Mouse (Mus musculus) liver, embryonic 15.5 days (tissue): Measurements from ENCODE around the gene Tomm40l. TPM values are rescaled to one million over a fixed set of nuclear protein-coding genes. Genes with fewer than 3 reads are reported as not detected.
A peak's percentile ranks its signal among the peaks of the same experiment; 100 is the strongest.

Experiments
- ATAC-seq: fragments of 200-750 bp; cut with Nextera tagmentation; 2 replicates; pipeline ENCODE4 v1.8.0; 2017; ENCODE audit warnings: moderate number of reproducible peaks, mild to moderate bottlenecking, moderate library complexity; ENCODE audit not compliant: insufficient read depth
- H3K27ac ChIP-seq: fragments of 300-500 bp; sonication (generic); replicated peaks from 2 replicates; pipeline ENCODE4 v1.5.1; 2015; ENCODE audit warnings: mild to moderate bottlenecking, inconsistent platforms
- H3K27me3 ChIP-seq: fragments of 300-500 bp; sonication (generic); 2 replicates; pipeline ENCODE4 v1.6.1; 2015; ENCODE audit warnings: mild to moderate bottlenecking, inconsistent platforms
- H3K36me3 ChIP-seq: fragments of 300-500 bp; sonication (generic); replicated peaks from 2 replicates; pipeline ENCODE4 v1.6.1; 2015; ENCODE audit warnings: moderate library complexity, mild to moderate bottlenecking, inconsistent platforms
- H3K4me1 ChIP-seq: fragments of 300-500 bp; sonication (generic); replicated peaks from 2 replicates; pipeline ENCODE4 v1.6.1; 2015; ENCODE audit warnings: inconsistent platforms
- H3K4me2 ChIP-seq: fragments of 300-500 bp; sonication (generic); 2 replicates; pipeline ENCODE4 v1.6.1; 2015; ENCODE audit warnings: moderate library complexity, mild to moderate bottlenecking, inconsistent platforms
- H3K4me3 ChIP-seq: fragments of 300-500 bp; sonication (generic); replicated peaks from 2 replicates; pipeline ENCODE4 v1.5.1; 2015; ENCODE audit warnings: mild to moderate bottlenecking, inconsistent platforms
- H3K9ac ChIP-seq: fragments of 300-500 bp; sonication (generic); 2 replicates; pipeline ENCODE4 v1.6.1; 2015; ENCODE audit warnings: moderate library complexity, mild to moderate bottlenecking, inconsistent platforms
- H3K9me3 ChIP-seq: fragments of 300-500 bp; sonication (generic); replicated peaks from 2 replicates; pipeline ENCODE4 v1.6.1; 2016; ENCODE audit warnings: inconsistent platforms
- WGBS: fragments of 180-500 bp; shearing (Covaris S2); methylation state at CpG from one replicate; pipeline ENCODE4 v1.1.7; 2015; ENCODE audit warnings: mixed read lengths; ENCODE audit not compliant: insufficient replicate concordance; 5-methylcytosine and 5-hydroxymethylcytosine counted together
- polyA plus RNA-seq: library from polyadenylated mRNA; unstranded; fragments of >200 nt; fragmentation: Nextera tagmentation; extraction: Ambion mirVana; gene quantifications from 2 replicates; pipeline ENCODE4 v1.2.1, GENCODE M21; 2015

The Tomm40l gene
- polyA plus RNA-seq, 1 experiment from 2014 or later = 15.8 TPM

DNA sequence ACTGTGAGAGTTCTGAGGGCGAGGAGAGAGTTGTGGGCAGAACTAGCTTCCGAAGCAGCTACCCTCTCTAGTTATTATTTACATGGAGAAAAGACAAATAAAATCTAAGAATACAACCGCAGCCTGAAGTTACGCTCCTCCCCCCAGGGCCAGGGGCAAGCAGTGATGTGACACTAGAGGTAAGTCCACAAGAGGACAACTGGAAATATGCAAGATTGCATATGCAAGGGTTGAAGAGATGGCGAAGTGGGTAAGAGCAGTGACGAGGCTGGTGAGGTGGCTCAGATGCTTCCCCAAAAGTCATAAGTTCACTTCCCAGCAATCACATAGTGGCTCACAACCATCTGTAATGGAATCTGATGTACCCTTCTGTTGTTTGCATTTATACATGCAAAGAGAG, 854 bp upstream of the Tomm40l start:
- H3K27ac ChIP-seq = peak overlapping the region; percentile 87
- peaks cover 25% of the 10 kb centered on the region for H3K4me1 ChIP-seq
- peak overlapping the region; percentile 69 for H3K4me3 ChIP-seq
- peaks cover 21% of the 10 kb centered on the region for H3K36me3 ChIP-seq
- peak overlapping the region; percentile 90 for H3K4me2 ChIP-seq
- peak overlapping the region; percentile 59 for H3K9ac ChIP-seq
- WGBS = 54% methylated on average over 6 of the region's 6 CpGs
- H3K9me3 ChIP-seq = no peaks in the 10 kb centered on the region
- no peaks in the 10 kb centered on the region for H3K27me3 ChIP-seq
- ATAC-seq = no peak

DNA sequence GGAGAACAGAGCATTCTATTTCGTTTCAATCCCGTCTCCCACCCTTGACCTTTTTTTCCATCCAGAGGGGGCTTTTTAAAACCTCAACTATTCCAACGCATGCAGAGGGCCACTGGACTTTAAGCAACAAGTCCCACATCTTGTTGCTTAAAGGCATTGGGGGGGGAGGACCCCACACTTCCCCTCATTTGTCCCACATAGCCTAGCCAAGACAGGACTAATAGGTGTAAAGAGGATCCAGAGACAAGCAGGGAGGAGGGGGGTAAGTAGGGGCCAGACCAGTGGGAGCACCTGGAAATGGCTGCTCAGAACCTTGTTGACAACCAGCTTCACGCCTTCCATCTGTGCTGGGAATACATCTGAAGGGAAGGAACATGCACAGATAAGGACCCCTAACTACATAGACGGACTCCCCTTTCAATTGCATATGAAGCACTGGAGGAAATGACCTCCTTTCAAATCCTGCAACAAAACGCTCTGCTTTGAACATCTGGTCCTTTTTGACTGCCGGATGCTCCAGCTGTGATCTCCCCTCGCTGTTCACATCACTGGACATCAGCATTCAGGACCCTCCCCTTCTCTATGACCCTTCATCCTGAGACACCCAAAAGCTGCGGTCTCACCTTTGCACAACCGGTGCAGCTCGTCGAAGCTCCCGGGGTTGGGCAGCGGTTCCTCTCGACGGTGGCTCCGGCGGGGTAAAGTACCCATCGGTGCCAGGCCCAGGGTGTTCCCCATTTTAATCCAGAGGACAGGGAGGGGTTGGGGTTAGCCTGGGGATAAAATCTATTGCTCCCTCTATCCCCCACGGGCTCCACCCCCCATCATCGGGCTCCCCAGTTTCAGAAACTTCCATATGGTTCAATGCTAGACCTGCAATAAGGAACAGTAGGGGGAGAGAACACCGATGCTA, 777 bp downstream of the Tomm40l start:
- Histone ChIP-seq H3K27ac (peak overlapping the region; percentile 61), H3K9me3 (no peaks in the 10 kb centered on the region), H3K27me3 (no peaks in the 10 kb centered on the region), H3K4me2 (peak overlapping the region; percentile 90), H3K4me1 (peaks cover 28% of the 10 kb centered on the region), H3K4me3 (peak overlapping the region; percentile 69), H3K36me3 (peaks cover 26% of the 10 kb centered on the region), H3K9ac (peak overlapping the region; percentile 52)
- 6% methylated on average over 22 of the region's 22 CpGs for WGBS
- no peak for ATAC-seq

DNA sequence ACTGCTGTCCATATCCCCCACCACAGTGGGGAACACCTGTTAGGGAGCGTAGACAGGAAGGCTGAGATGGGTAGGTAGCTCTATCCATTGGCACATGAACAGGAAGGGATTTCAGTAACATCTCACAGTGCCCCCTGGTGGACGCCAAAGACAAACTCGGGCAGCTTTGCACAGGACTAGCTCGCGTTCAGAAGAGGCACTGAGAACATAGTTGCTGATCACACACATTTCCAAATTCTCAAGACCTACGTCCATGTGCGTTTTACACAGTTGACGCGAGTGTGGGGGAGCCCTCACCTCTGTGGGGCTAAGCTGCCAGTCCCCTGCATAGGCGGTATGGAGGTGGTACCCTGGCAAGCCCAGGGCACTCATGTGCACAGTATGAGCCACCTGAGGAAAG, 1.4 kb downstream of the Tomm40l start:
- H3K4me1 ChIP-seq = peaks cover 34% of the 10 kb centered on the region
- H3K36me3 ChIP-seq = peaks cover 26% of the 10 kb centered on the region
- peak overlapping the region; percentile 90 for H3K4me2 ChIP-seq
- H3K4me3 ChIP-seq = peak overlapping the region; percentile 69
- H3K27me3 ChIP-seq = no peaks in the 10 kb centered on the region
- WGBS = 8% methylated on average over 10 of the region's 10 CpGs
- peak overlapping the region; percentile 52; the same call in 1 of the 2 replicates for H3K9ac ChIP-seq
- H3K9me3 ChIP-seq = no peaks in the 10 kb centered on the region
- H3K27ac ChIP-seq = peak overlapping the region; percentile 61
- no peak for ATAC-seq

DNA sequence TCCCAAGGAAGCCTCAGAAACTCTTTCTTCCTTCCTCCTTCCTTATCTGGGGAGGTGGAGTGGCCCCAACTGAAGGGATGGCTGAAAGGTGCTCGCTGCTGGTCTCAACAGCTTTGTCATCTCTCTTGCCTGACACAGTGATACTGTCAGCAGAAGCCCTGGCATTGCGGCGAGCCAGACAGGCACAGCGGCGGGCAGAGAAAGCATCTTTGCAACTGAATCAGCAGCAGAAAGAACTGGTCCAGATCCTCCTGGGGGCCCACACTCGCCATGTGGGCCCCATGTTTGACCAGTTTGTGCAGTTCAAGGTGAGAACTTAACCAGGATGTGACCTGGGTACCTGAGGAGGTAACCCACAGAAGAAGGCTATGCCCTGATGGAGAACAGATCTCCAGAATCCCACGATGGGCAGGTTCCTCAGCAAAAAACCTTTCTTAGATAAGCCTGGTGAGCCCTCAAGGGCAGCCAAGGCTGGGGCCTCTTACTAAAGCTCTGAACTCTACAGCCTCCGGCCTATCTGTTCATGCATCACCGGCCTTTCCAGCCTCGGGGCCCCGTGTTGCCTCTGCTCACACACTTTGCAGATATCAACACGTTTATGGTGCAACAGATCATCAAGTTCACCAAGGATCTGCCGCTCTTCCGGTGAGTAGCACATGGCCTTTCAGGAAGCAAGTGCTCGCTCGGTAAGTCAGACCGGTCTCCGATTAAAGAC, 5.9 kb downstream of the Tomm40l start:
- no peak overlapping the region for H3K4me2 ChIP-seq
- H3K27ac ChIP-seq = no peak overlapping the region
- no peak overlapping the region for H3K4me3 ChIP-seq
- ATAC-seq = no peak
- peaks cover 25% of the 10 kb centered on the region for H3K4me1 ChIP-seq
- H3K9me3 ChIP-seq = no peaks in the 10 kb centered on the region
- peaks cover 11% of the 10 kb centered on the region; the same call in 1 of the 2 replicates for H3K27me3 ChIP-seq
- no peak overlapping the region for H3K9ac ChIP-seq
- WGBS = 54% methylated on average over 18 of the region's 18 CpGs
- H3K36me3 ChIP-seq = peaks cover 26% of the 10 kb centered on the region

DNA sequence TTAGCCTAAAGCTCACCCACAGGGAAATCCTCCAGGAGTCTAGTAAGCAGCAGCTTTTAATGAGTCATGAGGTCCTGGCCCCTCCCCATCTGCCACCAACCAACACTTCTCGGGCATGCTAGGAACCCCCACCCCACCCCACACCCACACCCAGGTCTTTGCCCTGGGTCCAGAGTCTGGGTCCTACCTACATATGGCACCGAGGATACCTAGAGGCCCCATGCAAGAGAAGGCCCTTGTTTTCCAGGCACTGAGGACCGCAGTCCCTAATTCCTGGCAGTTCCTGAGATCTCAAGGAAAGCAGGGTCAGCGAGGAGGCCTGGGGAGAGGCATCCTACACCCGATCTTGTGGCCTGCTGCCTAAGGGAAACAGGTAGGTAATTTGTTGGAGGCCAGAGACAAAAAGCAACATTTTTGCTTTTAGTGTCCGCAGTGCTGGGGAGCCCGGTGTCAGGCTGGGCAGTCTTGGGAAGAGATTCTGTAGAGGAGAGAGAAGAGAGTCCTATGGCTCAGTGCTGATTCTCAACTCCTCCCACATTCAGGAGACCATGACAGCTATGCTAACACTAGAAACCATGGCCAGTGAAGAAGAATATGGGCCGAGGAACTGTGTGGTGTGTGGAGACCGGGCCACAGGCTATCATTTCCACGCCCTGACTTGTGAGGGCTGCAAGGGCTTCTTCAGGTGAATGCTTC, 8.4 kb downstream of the Tomm40l start, which contains the start of gene Nr1i3:
TSS of gene Nr1i3 (plus strand) at position 170 of the 696 bp plus-strand sequence.
- Histone ChIP-seq H3K4me2 (no peak within 1 kb of the TSS), H3K27ac (no peak within 1 kb of the TSS; the same call in 1 of the 2 replicates), H3K4me3 (no peak within 1 kb of the TSS), H3K36me3 (peaks cover 10% of the 10 kb centered on the region), H3K9ac (no peak within 1 kb of the TSS), H3K9me3 (no peaks in the 10 kb centered on the region), H3K27me3 (peaks cover 23% of the 10 kb centered on the region), H3K4me1 (peaks cover 16% of the 10 kb centered on the region; the same call in 1 of the 2 replicates)
- no peak for ATAC-seq
- WGBS = 65% methylated on average over 10 of the region's 10 CpGs

DNA sequence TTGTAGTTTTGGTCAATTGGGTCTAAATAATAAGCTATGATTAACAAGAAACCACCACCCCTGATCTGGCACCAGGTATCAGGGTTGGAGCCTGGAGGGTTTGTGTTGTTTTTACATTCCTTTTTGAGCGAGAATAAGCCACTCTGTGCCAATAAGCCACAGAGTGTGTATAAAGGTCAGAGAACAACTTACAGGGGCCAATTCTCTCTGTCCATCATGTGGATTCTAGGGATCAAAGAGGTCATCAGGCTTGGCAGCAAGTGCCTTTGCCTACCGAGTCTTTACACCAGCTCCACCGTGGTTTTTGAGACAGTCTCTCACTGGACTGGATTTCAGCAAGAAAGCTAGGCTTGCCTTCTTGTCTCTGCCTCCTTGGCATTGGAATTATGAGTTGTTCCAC, 9.5 kb downstream of the Tomm40l start:
- WGBS = 40% methylated on average over 3 of the region's 3 CpGs
- Histone ChIP-seq H3K27ac (no peak overlapping the region; the same call in 1 of the 2 replicates), H3K9me3 (no peaks in the 10 kb centered on the region), H3K4me3 (no peak overlapping the region), H3K9ac (no peak overlapping the region), H3K4me2 (no peak overlapping the region), H3K4me1 (peaks cover 16% of the 10 kb centered on the region; the same call in 1 of the 2 replicates), H3K27me3 (peaks cover 23% of the 10 kb centered on the region), H3K36me3 (0 out of 2 replicates have a peak, but pooled peaks cover 2% of the 10 kb centered on the region)
- peak; percentile 53 for ATAC-seq

DNA sequence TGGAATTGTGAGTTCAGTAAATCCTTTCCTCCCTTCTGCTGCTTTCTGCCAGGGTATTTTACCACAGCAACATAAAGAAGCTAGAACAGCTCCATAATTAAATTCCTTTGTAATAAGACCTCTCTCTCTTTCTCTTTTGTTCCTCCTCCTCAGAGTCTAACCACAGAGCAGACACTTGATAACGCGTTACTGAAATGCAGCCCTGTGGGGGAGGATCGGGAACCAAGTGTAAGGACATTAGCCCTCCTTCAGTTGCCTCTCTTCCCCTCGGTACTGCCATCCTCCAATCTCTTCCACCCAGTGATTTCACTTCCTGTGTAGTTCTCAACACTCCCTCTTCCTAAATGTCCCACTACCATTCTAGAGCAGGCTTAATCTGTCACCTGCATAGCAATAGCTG, 12.9 kb downstream of the Tomm40l start:
- Histone ChIP-seq H3K27me3 (peaks cover 22% of the 10 kb centered on the region), H3K4me1 (peaks cover 6% of the 10 kb centered on the region; the same call in 1 of the 2 replicates), H3K4me2 (no peak overlapping the region), H3K27ac (no peak overlapping the region), H3K9ac (no peak overlapping the region), H3K4me3 (no peak overlapping the region), H3K9me3 (no peaks in the 10 kb centered on the region), H3K36me3 (no peaks in the 10 kb centered on the region)
- ATAC-seq = no peak
- 4% methylated on average over 4 of the region's 4 CpGs for WGBS

DNA sequence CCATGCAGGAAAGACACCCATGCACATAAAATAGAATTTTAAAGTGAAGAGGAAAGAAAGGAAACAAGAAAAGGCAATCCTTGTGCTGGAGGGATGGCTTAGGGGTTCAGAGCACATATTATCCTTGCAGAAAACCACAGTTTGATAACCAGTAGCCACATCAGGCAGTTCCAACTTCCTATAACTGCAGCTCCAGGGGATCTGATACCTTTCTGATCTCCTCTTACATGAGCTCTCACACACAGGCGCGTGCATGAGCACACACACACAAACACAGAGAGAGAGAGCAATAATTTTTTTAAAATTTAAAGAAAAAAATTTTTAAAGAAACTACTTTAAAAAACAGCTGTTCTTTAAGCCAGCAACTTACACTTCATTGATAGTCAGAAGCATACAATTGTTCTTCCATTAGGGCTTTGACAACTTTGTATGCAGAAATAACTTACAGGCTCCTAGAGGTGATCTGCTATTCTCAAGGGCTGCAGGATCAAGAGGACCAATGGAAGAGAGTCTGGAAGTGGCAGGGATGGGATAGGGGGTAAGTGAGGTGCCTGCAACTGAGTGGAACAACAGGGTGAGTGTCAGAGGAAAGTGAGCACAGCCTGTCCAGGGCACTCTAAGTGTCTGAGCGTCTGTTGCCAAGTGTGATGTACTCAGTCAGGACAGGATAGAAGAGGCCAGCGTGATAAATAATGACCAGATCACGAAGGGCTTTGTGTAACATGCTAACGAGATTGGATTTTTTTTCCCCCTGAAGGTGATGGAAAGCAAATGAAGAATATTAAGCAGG, 16.4 kb downstream of the Tomm40l start:
- Histone ChIP-seq H3K36me3 (no peaks in the 10 kb centered on the region), H3K4me3 (no peak overlapping the region), H3K9ac (no peak overlapping the region), H3K9me3 (no peaks in the 10 kb centered on the region), H3K4me1 (no peaks in the 10 kb centered on the region), H3K27me3 (peaks cover 12% of the 10 kb centered on the region; the same call in 1 of the 2 replicates), H3K4me2 (no peak overlapping the region), H3K27ac (no peak overlapping the region)
- ATAC-seq = no peak
- 46% methylated on average over 6 of the region's 6 CpGs for WGBS

DNA sequence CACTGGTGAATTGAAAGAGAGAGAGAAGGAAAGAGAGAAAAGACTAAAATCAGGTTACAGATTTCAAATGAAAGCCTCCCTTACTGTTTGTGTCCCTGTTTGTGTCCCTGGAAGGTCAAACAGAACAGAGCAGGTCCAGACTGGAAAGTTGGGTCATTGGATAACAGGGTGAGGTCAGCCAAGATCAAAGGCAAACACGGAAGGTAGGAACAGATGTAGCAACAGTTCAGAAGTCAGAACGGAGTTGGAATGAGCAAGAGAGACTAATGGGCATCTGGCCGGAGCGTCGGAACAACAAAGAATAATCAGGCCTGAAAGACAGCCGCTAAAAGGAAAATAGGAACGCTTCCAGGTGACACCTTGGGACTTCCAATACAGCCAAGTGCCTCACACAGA, 18.1 kb downstream of the Tomm40l start:
- no peaks in the 10 kb centered on the region for H3K4me1 ChIP-seq
- peak; percentile 85 for ATAC-seq
- H3K9ac ChIP-seq = no peak overlapping the region
- 60% methylated on average over 7 of the region's 7 CpGs for WGBS
- H3K36me3 ChIP-seq = no peaks in the 10 kb centered on the region
- peaks cover 1% of the 10 kb centered on the region for H3K27me3 ChIP-seq
- H3K4me2 ChIP-seq = no peak overlapping the region
- no peaks in the 10 kb centered on the region for H3K9me3 ChIP-seq
- peak overlapping the region; percentile 59; the same call in 1 of the 2 replicates for H3K27ac ChIP-seq
- no peak overlapping the region for H3K4me3 ChIP-seq
